Mouse (Mus musculus): ENCODE measurements around the gene Pax6. TPM values are rescaled to one million over a fixed set of nuclear protein-coding genes. Genes with fewer than 3 reads are reported as not detected.

Gene Pax6
- polyA plus RNA-seq, 1 experiment from 2014 or later, result not detected

DNA sequence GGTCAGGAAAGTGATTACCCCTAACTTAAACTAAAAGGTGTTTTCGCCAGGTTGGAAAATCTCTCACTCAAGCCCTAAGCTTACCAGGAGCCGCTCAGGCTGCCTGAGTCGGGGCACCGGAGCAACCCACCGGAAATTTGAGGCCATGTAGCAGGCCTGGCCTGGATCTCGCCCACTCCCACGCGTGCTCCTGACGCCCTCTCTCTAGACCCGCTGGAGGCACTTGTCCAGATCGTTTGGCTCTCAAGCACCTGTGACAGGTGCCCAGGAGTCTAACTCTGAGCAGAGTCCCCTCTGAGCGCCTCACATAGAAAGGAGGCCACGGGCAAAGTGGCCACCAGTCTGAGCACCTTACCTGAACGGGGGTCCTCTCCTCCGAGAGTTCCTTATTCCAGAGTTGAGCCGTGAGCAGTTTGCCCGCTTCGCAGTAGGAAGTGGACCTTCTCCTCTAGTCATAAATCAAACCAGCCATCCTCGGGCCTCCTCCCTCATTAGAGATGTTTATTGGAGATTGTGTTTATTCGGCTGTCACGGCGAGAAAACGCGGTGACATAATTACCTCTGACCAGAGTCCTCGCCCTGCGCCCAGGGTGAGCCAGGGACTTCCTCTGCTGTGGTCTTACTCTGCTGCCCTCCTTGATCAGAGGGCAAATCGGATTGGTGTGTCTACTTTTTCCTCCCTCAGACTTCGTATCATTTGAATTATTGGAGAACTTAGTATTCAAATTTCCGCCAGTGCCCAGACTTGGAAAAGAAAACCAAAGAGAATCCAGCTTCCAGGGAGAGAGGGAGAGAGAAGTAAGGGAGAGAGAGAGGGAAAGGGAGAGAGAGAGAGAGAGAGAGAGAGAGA is 1.4 kb downstream of the Pax6 start:
- Histone ChIP-seq H3K4me2 (ENCODE audit: low read depth, low read length) (no peak overlapping the region), H3K4me3 (ENCODE audit: low read length) (no peak overlapping the region), H3K27ac (ENCODE audit: low read length) (no peak overlapping the region), H3K9me3 (replicated peaks; ENCODE audit: control insufficient read depth, low read length) (no peaks in the 10 kb centered on the region), H3K4me1 (ENCODE audit: control insufficient read depth, insufficient read depth, low read length) (peaks cover 18% of the 10 kb centered on the region), H3K36me3 (ENCODE audit: control insufficient read depth, insufficient read depth) (no peaks in the 10 kb centered on the region), H3K9ac (ENCODE audit: low read length) (no peak overlapping the region), H3K27me3 (ENCODE audit: control insufficient read depth, insufficient read depth, low read length) (peaks cover 96% of the 10 kb centered on the region)
- WGBS, result 2% methylated on average over 29 of the region's 29 CpGs
- no peak for ATAC-seq (replicated peaks; ENCODE audit: extremely low read depth, insufficient read depth, low FRiP score)

DNA sequence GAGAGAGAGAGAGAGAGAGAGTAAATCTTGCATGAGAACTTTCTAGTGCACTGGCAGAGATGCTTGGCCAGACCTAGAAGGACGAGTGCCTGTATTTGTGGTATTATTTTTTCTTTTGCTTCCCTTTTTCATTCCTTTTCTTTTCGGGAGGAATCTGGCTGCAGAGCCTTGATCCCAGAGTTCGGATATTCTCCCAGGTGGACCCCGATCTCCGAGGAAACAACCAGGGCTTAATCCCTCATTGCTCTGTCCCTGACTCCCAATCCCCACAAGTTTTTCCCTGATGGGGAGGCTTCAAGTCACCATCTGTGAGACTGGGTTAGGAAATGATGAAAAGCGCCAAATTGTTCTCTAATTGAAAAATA is 2.0 kb downstream of the Pax6 start:
- H3K27ac ChIP-seq (ENCODE audit: low read length), result no peak overlapping the region
- peaks cover 24% of the 10 kb centered on the region for H3K4me1 ChIP-seq (ENCODE audit: control insufficient read depth, insufficient read depth, low read length)
- no peaks in the 10 kb centered on the region for H3K9me3 ChIP-seq (replicated peaks; ENCODE audit: control insufficient read depth, low read length)
- 3% methylated on average over 6 of the region's 6 CpGs for WGBS
- peaks cover 96% of the 10 kb centered on the region for H3K27me3 ChIP-seq (ENCODE audit: control insufficient read depth, insufficient read depth, low read length)
- H3K4me2 ChIP-seq (ENCODE audit: low read depth, low read length), result no peak overlapping the region
- H3K4me3 ChIP-seq (ENCODE audit: low read length), result no peak overlapping the region
- no peak overlapping the region for H3K9ac ChIP-seq (ENCODE audit: low read length)
- no peaks in the 10 kb centered on the region for H3K36me3 ChIP-seq (ENCODE audit: control insufficient read depth, insufficient read depth)
- no peak for ATAC-seq (replicated peaks; ENCODE audit: extremely low read depth, insufficient read depth, low FRiP score)

DNA sequence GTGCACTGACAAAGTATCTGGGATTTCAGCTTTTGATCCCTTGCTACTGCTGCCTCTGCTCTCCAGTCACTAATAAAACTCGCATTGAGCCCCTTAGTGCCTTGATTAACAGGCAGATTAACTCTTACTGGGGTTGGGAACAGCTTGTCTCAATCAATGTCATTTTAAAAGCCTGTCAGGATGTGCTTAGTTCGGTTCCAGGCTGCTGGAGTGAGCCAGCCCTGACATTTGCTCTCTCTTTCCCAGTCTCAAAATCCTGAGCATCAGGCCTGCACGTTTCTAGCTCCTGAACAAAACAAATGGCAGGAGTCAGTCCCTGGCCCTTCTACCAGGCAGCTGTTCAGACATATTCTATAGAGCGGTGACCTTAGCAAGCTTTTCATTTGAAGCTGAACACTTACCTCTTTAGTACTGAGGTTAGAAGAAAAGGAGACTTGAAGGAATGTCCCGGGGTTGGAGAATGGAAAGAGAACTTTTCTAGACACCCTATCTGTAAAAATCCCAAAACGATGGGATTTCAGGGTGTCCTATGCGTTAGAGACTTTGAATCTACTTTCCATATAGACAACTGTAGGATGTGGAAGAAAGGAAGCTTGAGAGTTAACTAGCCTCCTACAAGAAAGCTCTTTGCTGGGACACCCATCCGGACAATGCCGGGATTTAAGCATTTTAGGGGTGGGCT is 2.6 kb downstream of the Pax6 start:
- no peak for ATAC-seq (replicated peaks; ENCODE audit: extremely low read depth, insufficient read depth, low FRiP score)
- H3K4me2 ChIP-seq (ENCODE audit: low read depth, low read length), result no peak overlapping the region
- peaks cover 28% of the 10 kb centered on the region for H3K4me1 ChIP-seq (ENCODE audit: control insufficient read depth, insufficient read depth, low read length)
- no peaks in the 10 kb centered on the region for H3K36me3 ChIP-seq (ENCODE audit: control insufficient read depth, insufficient read depth)
- no peak overlapping the region for H3K27ac ChIP-seq (ENCODE audit: low read length)
- H3K4me3 ChIP-seq (ENCODE audit: low read length), result no peak overlapping the region
- H3K9me3 ChIP-seq (replicated peaks; ENCODE audit: control insufficient read depth, low read length), result no peaks in the 10 kb centered on the region
- peaks cover 96% of the 10 kb centered on the region for H3K27me3 ChIP-seq (ENCODE audit: control insufficient read depth, insufficient read depth, low read length)
- no peak overlapping the region for H3K9ac ChIP-seq (ENCODE audit: low read length)
- WGBS, result 5% methylated on average over 9 of the region's 9 CpGs

DNA sequence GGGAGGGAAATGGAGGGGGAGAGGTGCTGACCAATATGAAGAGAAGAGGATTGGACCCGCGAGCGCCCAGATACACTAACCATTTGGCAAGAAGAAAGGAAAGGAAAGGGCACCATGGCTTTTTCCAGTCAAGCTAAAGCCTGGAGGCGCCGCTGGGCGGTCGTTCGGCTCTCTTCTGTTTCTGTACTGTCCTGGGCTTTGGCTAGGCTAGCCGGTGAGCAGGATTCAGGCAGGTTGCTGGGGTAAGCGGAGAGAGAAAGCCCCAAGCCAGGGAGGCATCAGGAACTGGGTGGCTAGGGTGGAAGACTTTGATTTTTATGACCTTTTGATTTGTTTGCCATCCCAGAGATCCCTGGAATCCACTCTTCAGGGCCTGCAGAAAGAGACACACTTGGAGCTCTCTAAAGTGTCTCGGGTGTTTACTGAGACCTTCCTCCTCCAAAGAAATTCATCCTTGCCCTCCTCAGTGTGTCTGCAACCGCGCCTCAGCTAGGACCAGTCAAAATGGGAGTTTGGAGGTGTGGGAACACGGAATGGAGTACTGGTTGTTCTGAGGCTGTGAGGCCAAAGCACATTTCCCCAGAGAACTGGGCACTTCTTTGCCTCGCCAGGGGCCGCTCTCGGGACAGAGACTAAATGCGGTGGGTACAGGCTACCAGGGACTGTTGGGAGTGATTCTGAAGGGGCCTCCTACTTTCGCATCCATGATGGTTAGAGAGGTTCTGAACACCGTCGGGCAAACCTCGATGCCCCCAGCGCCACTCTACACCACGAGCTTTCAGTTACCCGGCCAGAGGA is 3.3 kb downstream of the Pax6 start:
- 0 out of 2 replicates have a peak overlapping the region, but pooled peaks have one; percentile 3 for H3K4me2 ChIP-seq (ENCODE audit: low read depth, low read length)
- H3K9ac ChIP-seq (ENCODE audit: low read length), result no peak overlapping the region
- no peak for ATAC-seq (replicated peaks; ENCODE audit: extremely low read depth, insufficient read depth, low FRiP score)
- H3K27ac ChIP-seq (ENCODE audit: low read length), result no peak overlapping the region
- WGBS, result 3% methylated on average over 25 of the region's 25 CpGs
- peaks cover 95% of the 10 kb centered on the region for H3K27me3 ChIP-seq (ENCODE audit: control insufficient read depth, insufficient read depth, low read length)
- peak overlapping the region; percentile 8 for H3K4me3 ChIP-seq (ENCODE audit: low read length)
- H3K9me3 ChIP-seq (replicated peaks; ENCODE audit: control insufficient read depth, low read length), result no peaks in the 10 kb centered on the region
- peaks cover 31% of the 10 kb centered on the region for H3K4me1 ChIP-seq (ENCODE audit: control insufficient read depth, insufficient read depth, low read length)
- H3K36me3 ChIP-seq (ENCODE audit: control insufficient read depth, insufficient read depth), result no peaks in the 10 kb centered on the region

DNA sequence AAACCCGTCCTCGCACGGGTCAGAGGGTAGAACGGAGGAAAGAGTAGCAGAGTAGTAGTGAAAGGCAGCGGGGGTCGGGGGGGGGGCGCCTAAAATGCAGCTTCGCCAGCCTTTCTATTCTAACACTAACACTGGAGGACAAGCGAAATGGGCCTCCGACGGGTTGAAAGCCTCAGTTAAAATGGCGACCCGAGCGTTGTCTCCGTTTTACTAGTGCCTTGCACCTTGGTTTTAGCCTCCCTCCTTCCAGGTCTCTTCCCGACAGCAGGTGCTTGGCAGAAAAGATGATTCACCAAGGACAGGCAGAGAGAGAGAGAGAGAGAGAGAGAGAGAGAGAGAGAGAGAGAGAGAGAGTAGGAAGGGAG is 3.9 kb downstream of the Pax6 start:
- H3K9ac ChIP-seq (ENCODE audit: low read length), result no peak overlapping the region
- no peaks in the 10 kb centered on the region for H3K36me3 ChIP-seq (ENCODE audit: control insufficient read depth, insufficient read depth)
- peak overlapping the region; percentile 8 for H3K4me3 ChIP-seq (ENCODE audit: low read length)
- 2% methylated on average over 16 of the region's 16 CpGs for WGBS
- peaks cover 31% of the 10 kb centered on the region for H3K4me1 ChIP-seq (ENCODE audit: control insufficient read depth, insufficient read depth, low read length)
- H3K27me3 ChIP-seq (ENCODE audit: control insufficient read depth, insufficient read depth, low read length), result peaks cover 95% of the 10 kb centered on the region
- no peaks in the 10 kb centered on the region for H3K9me3 ChIP-seq (replicated peaks; ENCODE audit: control insufficient read depth, low read length)
- no peak for ATAC-seq (replicated peaks; ENCODE audit: extremely low read depth, insufficient read depth, low FRiP score)
- H3K27ac ChIP-seq (ENCODE audit: low read length), result no peak overlapping the region
- H3K4me2 ChIP-seq (ENCODE audit: low read depth, low read length), result 0 out of 2 replicates have a peak overlapping the region, but pooled peaks have one; percentile 3

DNA sequence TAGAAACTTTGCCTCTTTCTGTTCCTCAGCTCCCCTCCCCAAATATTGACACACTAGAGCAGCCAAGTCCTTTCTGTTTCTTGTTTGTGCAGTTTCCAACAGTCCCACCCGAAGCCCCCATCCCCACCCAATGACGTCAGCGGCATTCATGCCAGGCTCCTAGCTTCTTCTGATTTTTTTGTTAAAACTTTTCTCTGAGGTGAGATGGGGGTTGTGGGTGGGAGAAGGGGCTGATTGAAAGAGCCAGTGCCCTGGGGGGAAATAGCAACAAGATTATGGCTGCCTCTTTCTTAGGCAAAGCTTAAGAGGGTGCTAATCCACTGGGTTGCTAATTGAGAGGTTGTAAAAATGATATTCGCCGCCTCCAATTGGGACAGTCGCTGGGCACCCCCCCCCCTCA is 4.4 kb downstream of the Pax6 start:
- WGBS, result under 1% methylated on average over 6 of the region's 6 CpGs
- peaks cover 31% of the 10 kb centered on the region for H3K4me1 ChIP-seq (ENCODE audit: control insufficient read depth, insufficient read depth, low read length)
- H3K4me2 ChIP-seq (ENCODE audit: low read depth, low read length), result no peak overlapping the region
- no peak for ATAC-seq (replicated peaks; ENCODE audit: extremely low read depth, insufficient read depth, low FRiP score)
- no peak overlapping the region for H3K9ac ChIP-seq (ENCODE audit: low read length)
- H3K27ac ChIP-seq (ENCODE audit: low read length), result no peak overlapping the region
- H3K36me3 ChIP-seq (ENCODE audit: control insufficient read depth, insufficient read depth), result no peaks in the 10 kb centered on the region
- H3K4me3 ChIP-seq (ENCODE audit: low read length), result no peak overlapping the region
- H3K9me3 ChIP-seq (replicated peaks; ENCODE audit: control insufficient read depth, low read length), result no peaks in the 10 kb centered on the region
- H3K27me3 ChIP-seq (ENCODE audit: control insufficient read depth, insufficient read depth, low read length), result peaks cover 94% of the 10 kb centered on the region

DNA sequence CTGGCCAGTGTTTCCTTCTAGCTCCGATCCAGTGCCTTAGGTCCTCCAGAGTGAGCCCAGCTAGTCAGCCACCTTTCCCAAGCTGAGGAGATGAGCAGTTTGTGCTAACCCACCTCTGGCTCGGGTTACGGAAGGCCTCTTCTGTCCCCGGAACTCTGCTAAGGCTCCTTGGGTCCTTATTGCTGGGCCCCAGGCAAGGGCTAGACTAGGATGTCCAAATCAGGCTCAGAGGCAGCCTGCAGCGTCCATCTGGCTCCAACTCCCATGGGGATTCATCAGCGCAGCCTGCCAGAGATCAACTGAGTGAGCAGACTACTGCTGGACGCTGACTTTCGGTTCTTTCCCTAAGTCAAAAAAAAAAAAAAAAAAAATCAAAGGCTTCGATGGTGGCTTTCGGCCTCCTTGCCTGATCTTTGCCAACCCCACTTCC is 4.9 kb downstream of the Pax6 start:
- H3K4me1 ChIP-seq (ENCODE audit: control insufficient read depth, insufficient read depth, low read length), result peaks cover 31% of the 10 kb centered on the region
- 4% methylated on average over 10 of the region's 10 CpGs for WGBS
- no peaks in the 10 kb centered on the region for H3K9me3 ChIP-seq (replicated peaks; ENCODE audit: control insufficient read depth, low read length)
- no peak for ATAC-seq (replicated peaks; ENCODE audit: extremely low read depth, insufficient read depth, low FRiP score)
- H3K27me3 ChIP-seq (ENCODE audit: control insufficient read depth, insufficient read depth, low read length), result peaks cover 93% of the 10 kb centered on the region
- peak overlapping the region; percentile 32 for H3K4me3 ChIP-seq (ENCODE audit: low read length)
- no peaks in the 10 kb centered on the region for H3K36me3 ChIP-seq (ENCODE audit: control insufficient read depth, insufficient read depth)
- no peak overlapping the region for H3K27ac ChIP-seq (ENCODE audit: low read length)
- H3K4me2 ChIP-seq (ENCODE audit: low read depth, low read length), result peak overlapping the region; percentile 70
- H3K9ac ChIP-seq (ENCODE audit: low read length), result no peak overlapping the region

DNA sequence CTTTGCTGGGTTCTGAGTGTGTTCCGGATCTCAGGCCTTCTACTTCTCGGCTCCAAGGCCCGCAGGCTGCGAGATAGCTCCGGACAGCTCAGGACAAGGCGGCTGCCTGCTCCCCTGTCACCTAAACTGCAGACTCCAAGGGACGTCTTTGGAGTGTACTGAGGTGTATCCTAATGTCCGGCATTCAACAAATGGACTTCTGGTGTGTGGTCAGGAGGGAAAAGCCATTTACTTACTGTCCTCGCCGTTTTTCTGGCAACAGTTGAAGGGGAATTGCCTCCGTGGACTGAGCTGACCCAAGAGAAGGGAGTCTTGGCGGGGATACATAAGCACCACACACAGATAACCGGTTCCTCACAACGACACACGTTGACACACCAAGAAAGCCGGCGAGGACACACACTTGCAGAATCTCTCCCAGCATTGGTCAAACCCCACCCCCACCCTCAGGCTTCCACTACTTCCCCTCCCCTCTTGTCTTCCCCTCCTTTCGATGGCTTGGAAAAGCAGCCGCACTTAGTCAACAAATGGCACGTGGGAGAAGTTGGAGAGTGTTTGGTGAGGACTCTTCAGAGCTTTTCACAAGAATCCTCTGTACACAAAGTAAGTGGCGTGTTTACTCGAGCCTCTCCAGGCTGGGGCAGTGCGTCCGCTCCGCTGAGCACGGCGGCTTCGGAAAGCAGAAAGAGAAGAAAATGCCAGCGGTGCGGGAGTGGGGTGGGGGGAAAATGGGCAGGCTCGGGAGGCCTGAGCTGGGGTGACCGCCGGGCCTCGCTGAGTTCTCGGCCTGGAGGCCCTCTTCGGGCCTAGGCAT is 5.6 kb downstream of the Pax6 start:
- Histone ChIP-seq H3K36me3 (ENCODE audit: control insufficient read depth, insufficient read depth) (no peaks in the 10 kb centered on the region), H3K4me1 (ENCODE audit: control insufficient read depth, insufficient read depth, low read length) (peaks cover 30% of the 10 kb centered on the region), H3K27ac (ENCODE audit: low read length) (no peak overlapping the region), H3K9me3 (replicated peaks; ENCODE audit: control insufficient read depth, low read length) (no peaks in the 10 kb centered on the region), H3K4me2 (ENCODE audit: low read depth, low read length) (peak overlapping the region; percentile 70), H3K27me3 (ENCODE audit: control insufficient read depth, insufficient read depth, low read length) (peaks cover 93% of the 10 kb centered on the region), H3K9ac (ENCODE audit: low read length) (no peak overlapping the region), H3K4me3 (ENCODE audit: low read length) (peak overlapping the region; percentile 47)
- no peak for ATAC-seq (replicated peaks; ENCODE audit: extremely low read depth, insufficient read depth, low FRiP score)
- 3% methylated on average over 36 of the region's 36 CpGs for WGBS

All from heart, embryonic 16.5 days (tissue).